Mouse (Mus musculus): ENCODE results near the gene Sh2d6. TPM values are rescaled to one million over a fixed set of nuclear protein-coding genes. Genes with fewer than 3 reads are reported as not detected.
"Not testable (repeated sequence)": the region's sequence is repeated elsewhere in the genome, so short reads cannot be mapped to it uniquely, and the experiment has no call there.

Gene Sh2d6
- polyA plus RNA-seq, 1 experiment from 2014 or later: 0.70 TPM

DNA sequence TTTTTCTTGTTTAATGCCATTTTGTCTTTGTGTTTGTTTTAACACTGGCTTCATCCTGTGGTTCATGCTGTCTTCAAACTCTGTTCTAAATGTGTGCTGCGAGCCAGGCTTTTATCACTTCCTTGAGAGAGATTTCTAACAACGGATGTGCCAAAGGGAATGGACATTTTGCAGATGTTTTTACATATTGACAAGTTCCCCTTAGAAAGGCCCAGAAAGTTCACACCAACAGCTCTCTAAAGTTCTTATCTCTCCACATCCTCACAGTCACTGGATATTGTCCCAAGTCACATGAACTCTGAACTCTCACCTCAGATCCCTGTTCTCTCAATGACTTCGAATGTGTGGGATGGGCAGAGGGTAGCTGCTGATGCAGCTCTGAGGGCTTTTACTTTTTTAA, 30.4 kb downstream of the Sh2d6 start:
- Histone ChIP-seq H3K36me3 (no peaks in the 10 kb centered on the region), H3K27ac (replicated peaks) (no peak overlapping the region), H3K27me3 (replicated peaks) (no peaks in the 10 kb centered on the region), H3K9ac (replicated peaks) (no peak overlapping the region), H3K4me2 (no peak overlapping the region), H3K9me3 (replicated peaks) (no peaks in the 10 kb centered on the region), H3K4me3 (replicated peaks) (no peak overlapping the region), H3K4me1 (no peaks in the 10 kb centered on the region)
- 77% methylated on average over 3 of the region's 3 CpGs for WGBS
- no peak for ATAC-seq (ENCODE audit: low FRiP score)

DNA sequence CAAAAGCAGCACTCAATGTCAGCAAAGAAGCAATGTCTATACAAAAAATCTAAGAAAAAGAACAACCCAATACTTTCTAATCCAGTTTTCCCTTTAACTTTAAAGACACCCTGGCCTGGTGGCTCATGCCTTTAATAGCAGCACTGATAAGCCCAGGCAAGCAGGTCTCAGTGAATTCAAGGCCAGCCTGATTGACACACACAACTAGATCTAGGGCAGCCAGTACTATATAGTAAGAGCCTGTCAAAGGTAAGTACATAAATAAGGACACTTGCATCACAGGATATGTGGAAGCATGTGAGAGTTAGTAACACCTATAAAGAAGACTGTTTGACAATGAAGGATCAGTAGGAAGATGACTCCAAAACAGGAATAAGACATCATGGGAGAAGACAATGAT, 32.0 kb downstream of the Sh2d6 start:
- Histone ChIP-seq H3K27ac (replicated peaks) (no peak overlapping the region), H3K4me2 (no peak overlapping the region), H3K27me3 (replicated peaks) (no peaks in the 10 kb centered on the region), H3K36me3 (no peaks in the 10 kb centered on the region), H3K4me3 (replicated peaks) (no peak overlapping the region), H3K9me3 (replicated peaks) (no peaks in the 10 kb centered on the region), H3K4me1 (no peaks in the 10 kb centered on the region), H3K9ac (replicated peaks) (no peak overlapping the region)
- no peak for ATAC-seq (ENCODE audit: low FRiP score)

DNA sequence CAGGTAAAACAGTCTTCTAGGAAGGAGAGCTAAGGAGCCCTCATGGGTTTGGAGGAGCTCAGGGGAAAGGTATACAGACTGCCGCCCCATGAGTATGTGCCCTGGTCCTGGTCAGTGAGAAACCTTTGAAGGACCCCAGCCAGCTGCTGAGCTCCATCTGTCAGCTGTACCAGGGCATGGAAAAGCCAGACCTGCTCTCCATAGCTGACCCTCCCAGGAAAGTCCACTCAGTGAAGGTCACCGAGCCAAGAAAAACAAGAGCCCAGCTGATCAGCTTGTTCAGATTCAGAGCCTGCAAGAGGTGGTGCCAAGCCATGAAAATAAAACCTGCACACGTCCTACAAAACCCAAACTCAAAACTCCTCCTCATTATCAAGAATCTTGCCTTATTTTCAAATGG, 32.7 kb downstream of the Sh2d6 start:
- Histone ChIP-seq H3K27me3 (replicated peaks) (no peaks in the 10 kb centered on the region), H3K27ac (replicated peaks) (no peak overlapping the region), H3K4me1 (no peaks in the 10 kb centered on the region), H3K9me3 (replicated peaks) (no peaks in the 10 kb centered on the region), H3K9ac (replicated peaks) (no peak overlapping the region), H3K4me3 (replicated peaks) (no peak overlapping the region), H3K36me3 (no peaks in the 10 kb centered on the region), H3K4me2 (no peak overlapping the region)
- 79% methylated on average over 3 of the region's 3 CpGs for WGBS
- no peak for ATAC-seq (ENCODE audit: low FRiP score)

DNA sequence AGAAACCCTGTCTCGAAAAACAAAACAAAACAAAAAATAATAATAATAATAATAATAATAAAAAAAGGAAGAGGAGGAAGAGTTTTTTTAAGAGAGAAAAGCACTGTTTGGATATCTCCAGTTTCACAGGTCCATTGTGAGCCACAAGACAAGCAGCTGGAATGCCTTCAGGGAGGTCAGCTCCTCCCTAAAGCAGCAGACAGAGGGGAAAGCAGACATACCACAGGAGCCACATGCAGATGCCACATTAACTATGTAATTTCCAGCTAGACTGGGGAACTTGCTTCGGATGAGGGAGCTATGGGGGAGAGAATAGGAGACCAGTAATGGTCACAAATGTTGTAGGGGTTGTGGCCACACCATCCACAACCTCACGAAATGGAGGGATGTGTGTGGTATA, 34.2 kb downstream of the Sh2d6 start:
- ATAC-seq (ENCODE audit: low FRiP score): no peak
- H3K4me3 ChIP-seq (replicated peaks): no peak overlapping the region
- no peaks in the 10 kb centered on the region for H3K36me3 ChIP-seq
- no peaks in the 10 kb centered on the region for H3K4me1 ChIP-seq
- H3K9ac ChIP-seq (replicated peaks): no peak overlapping the region
- WGBS: 72% methylated on average over 3 of the region's 3 CpGs
- H3K4me2 ChIP-seq: no peak overlapping the region
- H3K27me3 ChIP-seq (replicated peaks): no peaks in the 10 kb centered on the region
- no peaks in the 10 kb centered on the region for H3K9me3 ChIP-seq (replicated peaks)
- H3K27ac ChIP-seq (replicated peaks): no peak overlapping the region

DNA sequence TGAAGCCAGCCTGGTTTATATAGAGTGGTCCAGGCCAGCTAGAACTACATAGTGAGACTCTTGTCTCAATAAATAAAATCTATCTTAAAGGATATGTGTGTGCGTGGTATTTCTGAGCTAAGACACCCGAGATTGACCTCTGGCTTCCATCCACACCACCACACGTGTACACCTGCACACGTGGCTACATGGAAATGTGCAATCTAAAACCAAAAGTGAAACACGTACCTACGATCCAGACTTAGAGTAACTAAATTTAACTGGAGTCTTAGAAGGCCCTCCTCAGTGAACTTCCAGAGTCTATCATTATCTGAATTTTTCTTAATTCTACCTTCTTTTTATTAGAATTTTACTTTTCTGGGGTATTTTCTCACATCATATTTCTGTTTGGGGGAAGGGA, 35.2 kb downstream of the Sh2d6 start:
- no peak overlapping the region for H3K4me3 ChIP-seq (replicated peaks)
- H3K4me2 ChIP-seq: no peak overlapping the region
- H3K4me1 ChIP-seq: no peaks in the 10 kb centered on the region
- H3K27ac ChIP-seq (replicated peaks): no peak overlapping the region
- H3K9ac ChIP-seq (replicated peaks): no peak overlapping the region
- H3K36me3 ChIP-seq: no peaks in the 10 kb centered on the region
- WGBS: 92% methylated on average over 6 of the region's 6 CpGs
- H3K27me3 ChIP-seq (replicated peaks): no peaks in the 10 kb centered on the region
- H3K9me3 ChIP-seq (replicated peaks): no peaks in the 10 kb centered on the region
- ATAC-seq (ENCODE audit: low FRiP score): no peak

DNA sequence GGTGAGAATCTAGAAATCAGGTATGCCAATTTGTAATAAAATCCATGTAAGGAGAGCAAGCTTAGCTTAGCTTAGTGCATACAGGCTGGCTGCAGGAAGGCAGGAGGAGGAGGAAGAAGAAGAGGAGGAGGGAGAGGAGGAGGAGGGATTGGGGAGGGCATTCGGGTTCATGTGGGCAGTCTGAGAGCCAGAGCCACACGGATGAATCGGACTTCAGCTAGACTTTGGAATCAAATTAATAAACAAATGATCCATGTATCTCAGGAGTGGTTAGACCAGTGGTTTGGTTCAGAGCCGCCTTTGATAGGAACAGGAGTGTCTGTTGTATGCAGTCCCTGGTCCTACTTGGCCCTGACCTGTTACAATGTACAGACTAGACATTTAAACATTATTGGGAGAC, 36.6 kb downstream of the Sh2d6 start:
- Histone ChIP-seq H3K36me3 (no peaks in the 10 kb centered on the region), H3K27ac (replicated peaks) (no peak overlapping the region), H3K4me1 (no peaks in the 10 kb centered on the region), H3K9ac (replicated peaks) (no peak overlapping the region), H3K27me3 (replicated peaks) (no peaks in the 10 kb centered on the region), H3K9me3 (replicated peaks) (no peaks in the 10 kb centered on the region), H3K4me3 (replicated peaks) (no peak overlapping the region), H3K4me2 (no peak overlapping the region)
- ATAC-seq (ENCODE audit: low FRiP score): no peak
- WGBS: 89% methylated on average over 4 of the region's 4 CpGs

DNA sequence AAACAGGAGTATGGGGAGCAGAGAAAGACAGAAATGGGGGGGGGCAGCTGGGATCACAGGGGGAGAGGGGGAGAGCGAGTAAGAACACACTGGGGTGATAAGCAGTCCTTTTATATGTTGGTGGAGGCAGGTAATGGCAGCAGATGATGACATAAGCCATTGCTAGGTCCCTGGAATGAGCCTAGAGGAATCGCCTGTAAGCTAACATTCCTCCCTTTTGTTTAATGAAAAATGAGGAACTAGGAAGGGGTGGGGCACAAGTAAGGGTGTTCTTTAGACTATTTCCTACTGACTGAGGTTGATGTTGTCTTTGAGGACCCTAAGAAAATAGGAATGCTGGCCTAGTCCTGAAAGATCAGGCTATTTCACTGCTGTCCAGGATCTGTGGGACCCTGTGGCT, 39.4 kb downstream of the Sh2d6 start:
- H3K4me1 ChIP-seq: no peaks in the 10 kb centered on the region
- ATAC-seq (ENCODE audit: low FRiP score): no peak
- H3K9me3 ChIP-seq (replicated peaks): no peaks in the 10 kb centered on the region
- no peak overlapping the region for H3K27ac ChIP-seq (replicated peaks)
- no peaks in the 10 kb centered on the region for H3K36me3 ChIP-seq
- 80% methylated on average over 2 of the region's 2 CpGs for WGBS
- no peaks in the 10 kb centered on the region for H3K27me3 ChIP-seq (replicated peaks)
- H3K4me3 ChIP-seq (replicated peaks): no peak overlapping the region
- H3K9ac ChIP-seq (replicated peaks): no peak overlapping the region
- no peak overlapping the region for H3K4me2 ChIP-seq

DNA sequence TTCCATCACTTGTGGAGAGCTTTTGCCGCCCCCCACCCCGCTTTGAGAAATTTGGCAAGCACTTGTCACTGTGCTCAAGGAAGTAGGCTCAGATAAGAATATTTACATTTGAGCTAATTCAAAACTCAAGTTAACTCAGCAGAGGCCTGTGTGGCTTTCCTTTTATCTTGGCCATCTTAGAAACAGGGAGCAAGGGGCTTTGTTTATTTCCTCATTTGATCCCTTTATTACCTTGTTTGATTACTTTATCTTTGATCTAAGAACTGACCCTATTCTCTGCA, 41.1 kb downstream of the Sh2d6 start:
- no peaks in the 10 kb centered on the region for H3K9me3 ChIP-seq (replicated peaks)
- H3K27ac ChIP-seq (replicated peaks): no peak overlapping the region
- no peak overlapping the region for H3K9ac ChIP-seq (replicated peaks)
- no peak overlapping the region for H3K4me2 ChIP-seq
- no peaks in the 10 kb centered on the region for H3K4me1 ChIP-seq
- WGBS: 92% methylated on average over 2 of the region's 2 CpGs
- ATAC-seq (ENCODE audit: low FRiP score): no peak
- H3K27me3 ChIP-seq (replicated peaks): no peaks in the 10 kb centered on the region
- no peak overlapping the region for H3K4me3 ChIP-seq (replicated peaks)
- no peaks in the 10 kb centered on the region for H3K36me3 ChIP-seq

DNA sequence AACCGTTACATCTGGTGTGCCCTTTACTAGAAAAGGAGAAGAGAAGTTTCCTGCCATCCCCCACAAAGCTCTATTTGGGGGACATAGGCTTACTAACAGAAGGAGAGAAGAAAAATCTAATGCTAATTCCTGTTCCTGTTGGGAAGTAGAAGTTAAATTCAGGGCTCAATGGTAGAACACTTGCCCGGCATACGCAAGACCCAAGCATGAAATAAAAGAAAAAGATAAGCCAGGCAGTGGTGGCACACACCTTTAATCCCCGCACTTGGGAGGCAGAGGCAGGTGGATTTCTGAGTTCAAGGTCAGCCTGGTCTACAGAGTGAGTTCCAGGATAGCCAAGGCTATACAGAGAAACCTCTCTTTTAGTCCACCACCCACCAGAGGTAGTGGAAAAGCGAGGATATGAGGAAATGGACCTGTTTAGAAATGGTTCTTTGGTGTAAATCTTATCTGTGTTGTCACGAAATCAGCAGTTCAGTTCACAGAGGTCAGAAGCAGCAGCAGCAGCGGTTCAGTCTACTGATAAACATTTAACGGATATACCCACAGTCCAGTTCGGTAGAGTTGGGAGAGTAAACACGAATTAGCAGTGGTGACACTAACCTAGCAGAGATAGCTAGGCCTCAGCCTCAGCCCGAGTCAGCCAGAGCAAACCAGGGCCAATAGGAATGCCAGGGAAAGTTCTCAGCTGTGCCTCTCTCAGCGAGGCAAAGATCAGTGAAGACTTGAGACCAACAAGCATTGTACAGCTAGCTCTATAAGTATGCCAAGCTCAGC, 41.7 kb downstream of the Sh2d6 start:
- H3K9me3 ChIP-seq (replicated peaks): no peaks in the 10 kb centered on the region
- H3K27me3 ChIP-seq (replicated peaks): no peaks in the 10 kb centered on the region
- H3K4me1 ChIP-seq: no peaks in the 10 kb centered on the region
- H3K27ac ChIP-seq (replicated peaks): no peak overlapping the region
- ATAC-seq (ENCODE audit: low FRiP score): no peak
- no peaks in the 10 kb centered on the region for H3K36me3 ChIP-seq
- H3K4me3 ChIP-seq (replicated peaks): no peak overlapping the region
- no peak overlapping the region for H3K4me2 ChIP-seq
- no peak overlapping the region for H3K9ac ChIP-seq (replicated peaks)
- WGBS: 90% methylated on average over 12 of the region's 12 CpGs

DNA sequence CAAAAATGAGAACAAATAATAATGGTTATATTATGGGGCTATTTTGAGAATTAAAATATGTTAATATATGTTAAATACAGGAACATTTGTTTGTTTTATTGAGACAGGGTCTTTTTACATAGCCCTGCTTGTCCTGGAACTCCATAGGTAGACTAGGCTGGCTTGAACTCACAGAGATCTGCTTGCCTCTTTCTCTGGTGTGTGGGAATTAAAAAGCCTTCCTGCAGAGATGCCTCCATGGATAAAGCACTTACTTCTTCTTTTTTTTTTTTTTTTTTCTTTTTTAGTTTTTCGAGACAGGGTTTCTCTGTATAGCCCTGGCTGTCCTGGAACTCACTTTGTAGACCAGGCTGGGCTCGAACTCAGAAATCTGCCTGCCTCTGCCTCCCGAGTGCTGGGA, 42.8 kb downstream of the Sh2d6 start:
- not testable (repeated sequence) for H3K36me3 ChIP-seq; ATAC-seq (ENCODE audit: low FRiP score); H3K9me3 ChIP-seq (replicated peaks); H3K4me3 ChIP-seq (replicated peaks); H3K4me2 ChIP-seq; H3K27ac ChIP-seq (replicated peaks); H3K4me1 ChIP-seq; H3K27me3 ChIP-seq (replicated peaks); H3K9ac ChIP-seq (replicated peaks)
- 90% methylated on average over 3 of the region's 3 CpGs for WGBS

DNA sequence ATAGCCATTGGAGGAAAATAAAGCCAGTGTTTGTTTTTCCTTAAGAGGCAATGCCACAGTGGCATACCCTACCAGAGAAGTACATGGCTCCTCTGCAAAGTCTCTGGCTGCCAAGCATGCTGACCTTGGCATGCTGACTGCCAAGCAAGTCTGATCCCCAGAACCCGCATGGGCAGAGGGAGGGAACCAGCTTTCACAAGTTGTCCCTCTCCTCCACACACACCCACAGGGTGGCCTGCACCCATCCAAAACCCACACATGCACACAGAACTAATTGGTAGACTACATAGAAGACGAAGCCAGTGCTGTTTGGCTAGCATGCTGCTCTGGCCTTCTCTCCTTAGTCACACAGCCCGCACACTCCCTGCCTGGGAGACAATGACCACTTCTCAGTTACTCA, 43.9 kb downstream of the Sh2d6 start:
- H3K27ac ChIP-seq (replicated peaks): no peak overlapping the region
- H3K4me1 ChIP-seq: no peaks in the 10 kb centered on the region
- no peak overlapping the region for H3K4me3 ChIP-seq (replicated peaks)
- H3K27me3 ChIP-seq (replicated peaks): no peaks in the 10 kb centered on the region
- no peak for ATAC-seq (ENCODE audit: low FRiP score)
- no peak overlapping the region for H3K4me2 ChIP-seq
- no peaks in the 10 kb centered on the region for H3K9me3 ChIP-seq (replicated peaks)
- WGBS: 85% methylated on average over 3 of the region's 3 CpGs
- H3K36me3 ChIP-seq: no peaks in the 10 kb centered on the region
- no peak overlapping the region for H3K9ac ChIP-seq (replicated peaks)

DNA sequence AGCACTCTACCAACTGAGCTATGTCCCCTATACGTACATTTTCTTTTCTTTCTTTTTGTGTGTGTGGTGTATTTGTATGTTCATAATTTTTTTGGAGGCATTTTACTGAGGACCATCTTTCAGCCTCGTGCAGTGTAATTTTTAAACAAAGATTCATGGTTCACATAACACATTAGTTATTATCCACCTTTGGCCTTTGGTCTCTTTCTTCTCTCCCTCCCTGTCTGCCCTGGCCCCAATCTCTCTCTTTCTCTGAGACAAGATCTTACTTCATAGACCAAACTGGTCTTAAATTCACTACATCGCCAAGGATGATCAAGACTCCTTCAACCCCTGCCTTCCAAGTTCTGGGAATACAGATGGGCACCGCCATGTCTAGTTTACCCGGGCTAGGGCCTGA, 44.7 kb downstream of the Sh2d6 start:
- Histone ChIP-seq H3K4me2 (no peak overlapping the region), H3K4me1 (no peaks in the 10 kb centered on the region), H3K36me3 (no peaks in the 10 kb centered on the region), H3K9me3 (replicated peaks) (no peaks in the 10 kb centered on the region), H3K4me3 (replicated peaks) (no peak overlapping the region), H3K9ac (replicated peaks) (no peak overlapping the region), H3K27me3 (replicated peaks) (no peaks in the 10 kb centered on the region), H3K27ac (replicated peaks) (no peak overlapping the region)
- 94% methylated on average over 5 of the region's 5 CpGs for WGBS
- no peak for ATAC-seq (ENCODE audit: low FRiP score)

All from neural tube, embryonic 15.5 days (tissue).